Mouse (Mus musculus): ENCODE measurements around the gene Ccdc88c. TPM values are rescaled to one million over a fixed set of nuclear protein-coding genes. Genes with fewer than 3 reads are reported as not detected.
A peak's percentile ranks its signal among the peaks of the same experiment; 100 is the strongest.
"Not testable (repeated sequence)": the region's sequence is repeated elsewhere in the genome, so short reads cannot be mapped to it uniquely, and the experiment has no call there.

Gene Ccdc88c
- polyA plus RNA-seq, 1 experiment from 2014 or later, result 18.8 TPM

GRCm38 (mm10) chr12:101020210-101021015, 8.4 kb downstream of the Ccdc88c start:
- ATAC-seq (ENCODE audit: low read depth), result peak; percentile 46
- peak overlapping the region; percentile 83 for H3K27ac ChIP-seq (ENCODE audit: low read length)

GRCm38 (mm10) chr12:101019443-101019842, 9.4 kb downstream of the Ccdc88c start:
- no peaks in the 10 kb centered on the region for H3K27me3 ChIP-seq (ENCODE audit: control insufficient read depth, insufficient read depth, low read depth, low read length)

More at GRCm38 (mm10) chr12:101020210-101021015, 8.4 kb downstream of the Ccdc88c start:
- no peaks in the 10 kb centered on the region for H3K27me3 ChIP-seq (ENCODE audit: control insufficient read depth, insufficient read depth, low read depth, low read length)
- peaks cover 62% of the 10 kb centered on the region for H3K4me1 ChIP-seq (replicated peaks; ENCODE audit: control insufficient read depth, insufficient read depth, low read length)
- H3K4me2 ChIP-seq (ENCODE audit: low read depth, low read length), result no peak overlapping the region
- H3K4me3 ChIP-seq (ENCODE audit: low read length), result no peak overlapping the region
- H3K9me3 ChIP-seq (ENCODE audit: control insufficient read depth, low read length), result no peaks in the 10 kb centered on the region
- no peaks in the 10 kb centered on the region for H3K36me3 ChIP-seq (ENCODE audit: control insufficient read depth, insufficient read depth, low read length)
- H3K9ac ChIP-seq (ENCODE audit: low read length), result peak overlapping the region; percentile 4; the same call in 1 of the 2 replicates
- WGBS, result 58% methylated on average over 15 of the region's 15 CpGs

GRCm38 (mm10) chr12:101019031-101019430, 9.8 kb downstream of the Ccdc88c start:
- peak overlapping the region; percentile 83 for H3K27ac ChIP-seq (ENCODE audit: low read length)

More at GRCm38 (mm10) chr12:101019443-101019842, 9.4 kb downstream of the Ccdc88c start:
- no peak for ATAC-seq (ENCODE audit: low read depth)
- H3K4me3 ChIP-seq (ENCODE audit: low read length), result no peak overlapping the region
- no peak overlapping the region for H3K9ac ChIP-seq (ENCODE audit: low read length)
- WGBS, result 81% methylated on average over 7 of the region's 7 CpGs
- H3K9me3 ChIP-seq (ENCODE audit: control insufficient read depth, low read length), result no peaks in the 10 kb centered on the region
- H3K4me1 ChIP-seq (replicated peaks; ENCODE audit: control insufficient read depth, insufficient read depth, low read length), result peaks cover 69% of the 10 kb centered on the region
- no peak overlapping the region for H3K4me2 ChIP-seq (ENCODE audit: low read depth, low read length)
- H3K27ac ChIP-seq (ENCODE audit: low read length), result peak overlapping the region; percentile 83
- no peaks in the 10 kb centered on the region for H3K36me3 ChIP-seq (ENCODE audit: control insufficient read depth, insufficient read depth, low read length)

GRCm38 (mm10) chr12:101017971-101018371, 10.9 kb downstream of the Ccdc88c start:
- Histone ChIP-seq H3K4me3 (ENCODE audit: low read length) (no peak overlapping the region), H3K4me2 (ENCODE audit: low read depth, low read length) (peak overlapping the region; percentile 20), H3K9ac (ENCODE audit: low read length) (peak overlapping the region; percentile 40), H3K27me3 (ENCODE audit: control insufficient read depth, insufficient read depth, low read depth, low read length) (no peaks in the 10 kb centered on the region), H3K36me3 (ENCODE audit: control insufficient read depth, insufficient read depth, low read length) (no peaks in the 10 kb centered on the region), H3K4me1 (replicated peaks; ENCODE audit: control insufficient read depth, insufficient read depth, low read length) (peaks cover 70% of the 10 kb centered on the region), H3K27ac (ENCODE audit: low read length) (peak overlapping the region; percentile 83), H3K9me3 (ENCODE audit: control insufficient read depth, low read length) (no peaks in the 10 kb centered on the region)
- WGBS, result 15% methylated on average over 6 of the region's 6 CpGs
- ATAC-seq (ENCODE audit: low read depth), result peak; percentile 27

More at GRCm38 (mm10) chr12:101019031-101019430, 9.8 kb downstream of the Ccdc88c start:
- ATAC-seq (ENCODE audit: low read depth), result no peak
- H3K4me2 ChIP-seq (ENCODE audit: low read depth, low read length), result no peak overlapping the region
- no peak overlapping the region for H3K4me3 ChIP-seq (ENCODE audit: low read length)
- WGBS, result 59% methylated on average over 5 of the region's 5 CpGs
- H3K4me1 ChIP-seq (replicated peaks; ENCODE audit: control insufficient read depth, insufficient read depth, low read length), result peaks cover 72% of the 10 kb centered on the region
- no peak overlapping the region for H3K9ac ChIP-seq (ENCODE audit: low read length)
- H3K9me3 ChIP-seq (ENCODE audit: control insufficient read depth, low read length), result no peaks in the 10 kb centered on the region
- no peaks in the 10 kb centered on the region for H3K36me3 ChIP-seq (ENCODE audit: control insufficient read depth, insufficient read depth, low read length)
- H3K27me3 ChIP-seq (ENCODE audit: control insufficient read depth, insufficient read depth, low read depth, low read length), result no peaks in the 10 kb centered on the region

- Histone ChIP-seq H3K4me2 (ENCODE audit: low read depth, low read length) (no peak overlapping the region), H3K36me3 (ENCODE audit: control insufficient read depth, insufficient read depth, low read length) (no peaks in the 10 kb centered on the region), H3K27me3 (ENCODE audit: control insufficient read depth, insufficient read depth, low read depth, low read length) (no peaks in the 10 kb centered on the region), H3K9ac (ENCODE audit: low read length) (0 out of 2 replicates have a peak overlapping the region, but pooled peaks have one; percentile 13), H3K4me1 (replicated peaks; ENCODE audit: control insufficient read depth, insufficient read depth, low read length) (peaks cover 81% of the 10 kb centered on the region), H3K9me3 (ENCODE audit: control insufficient read depth, low read length) (no peaks in the 10 kb centered on the region), H3K27ac (ENCODE audit: low read length) (0 out of 2 replicates have a peak overlapping the region, but pooled peaks have one; percentile 18), H3K4me3 (ENCODE audit: low read length) (no peak overlapping the region)
- no peak for ATAC-seq (ENCODE audit: low read depth)
- 50% methylated on average over 5 of the region's 5 CpGs for WGBS
Observed at GRCm38 (mm10) chr12:101016412-101016928, 12.4 kb downstream of the Ccdc88c start.

- no peaks in the 10 kb centered on the region for H3K9me3 ChIP-seq (ENCODE audit: control insufficient read depth, low read length)
- H3K4me3 ChIP-seq (ENCODE audit: low read length), result no peak overlapping the region
- H3K27me3 ChIP-seq (ENCODE audit: control insufficient read depth, insufficient read depth, low read depth, low read length), result no peaks in the 10 kb centered on the region
- peaks cover 79% of the 10 kb centered on the region for H3K4me1 ChIP-seq (replicated peaks; ENCODE audit: control insufficient read depth, insufficient read depth, low read length)
- H3K27ac ChIP-seq (ENCODE audit: low read length), result peak overlapping the region; percentile 18; the same call in 1 of the 2 replicates
- no peak overlapping the region; the same call in 1 of the 2 replicates for H3K9ac ChIP-seq (ENCODE audit: low read length)
- H3K4me2 ChIP-seq (ENCODE audit: low read depth, low read length), result no peak overlapping the region
- no peak for ATAC-seq (ENCODE audit: low read depth)
- 52% methylated on average over 4 of the region's 4 CpGs for WGBS
- H3K36me3 ChIP-seq (ENCODE audit: control insufficient read depth, insufficient read depth, low read length), result no peaks in the 10 kb centered on the region
Observed at GRCm38 (mm10) chr12:101015926-101016325, 12.9 kb downstream of the Ccdc88c start.

- H3K4me3 ChIP-seq (ENCODE audit: low read length), result no peak overlapping the region
- WGBS, result 84% methylated on average over 11 of the region's 11 CpGs
- no peak for ATAC-seq (ENCODE audit: low read depth)
- H3K4me1 ChIP-seq (replicated peaks; ENCODE audit: control insufficient read depth, insufficient read depth, low read length), result peaks cover 80% of the 10 kb centered on the region
- H3K27ac ChIP-seq (ENCODE audit: low read length), result no peak overlapping the region
- no peaks in the 10 kb centered on the region for H3K9me3 ChIP-seq (ENCODE audit: control insufficient read depth, low read length)
- no peaks in the 10 kb centered on the region for H3K27me3 ChIP-seq (ENCODE audit: control insufficient read depth, insufficient read depth, low read depth, low read length)
- H3K9ac ChIP-seq (ENCODE audit: low read length), result no peak overlapping the region; the same call in 1 of the 2 replicates
- H3K4me2 ChIP-seq (ENCODE audit: low read depth, low read length), result no peak overlapping the region
- H3K36me3 ChIP-seq (ENCODE audit: control insufficient read depth, insufficient read depth, low read length), result no peaks in the 10 kb centered on the region
Observed at GRCm38 (mm10) chr12:101015165-101015560, 13.7 kb downstream of the Ccdc88c start.

GRCm38 (mm10) chr12:101014549-101015164, 14.2 kb downstream of the Ccdc88c start:
- no peak for ATAC-seq (ENCODE audit: low read depth)
- Histone ChIP-seq H3K9ac (ENCODE audit: low read length) (no peak overlapping the region), H3K9me3 (ENCODE audit: control insufficient read depth, low read length) (no peaks in the 10 kb centered on the region), H3K4me1 (replicated peaks; ENCODE audit: control insufficient read depth, insufficient read depth, low read length) (peaks cover 75% of the 10 kb centered on the region), H3K27ac (ENCODE audit: low read length) (no peak overlapping the region), H3K4me2 (ENCODE audit: low read depth, low read length) (no peak overlapping the region), H3K27me3 (ENCODE audit: control insufficient read depth, insufficient read depth, low read depth, low read length) (no peaks in the 10 kb centered on the region), H3K36me3 (ENCODE audit: control insufficient read depth, insufficient read depth, low read length) (no peaks in the 10 kb centered on the region), H3K4me3 (ENCODE audit: low read length) (no peak overlapping the region)
- 64% methylated on average over 10 of the region's 10 CpGs for WGBS

- not testable (repeated sequence) for H3K36me3 ChIP-seq (ENCODE audit: control insufficient read depth, insufficient read depth, low read length); ATAC-seq (ENCODE audit: low read depth); H3K27me3 ChIP-seq (ENCODE audit: control insufficient read depth, insufficient read depth, low read depth, low read length); H3K27ac ChIP-seq (ENCODE audit: low read length); H3K4me2 ChIP-seq (ENCODE audit: low read depth, low read length); H3K9me3 ChIP-seq (ENCODE audit: control insufficient read depth, low read length); H3K9ac ChIP-seq (ENCODE audit: low read length); H3K4me3 ChIP-seq (ENCODE audit: low read length)
- 92% methylated on average over 9 of the region's 9 CpGs for WGBS
- peaks cover 67% of the 10 kb centered on the region for H3K4me1 ChIP-seq (replicated peaks; ENCODE audit: control insufficient read depth, insufficient read depth, low read length)
Observed at GRCm38 (mm10) chr12:101013668-101014067, 15.2 kb downstream of the Ccdc88c start.

All from lung, embryonic 16.5 days (tissue).